Mouse (Mus musculus) spleen, adult 2 months (tissue): ENCODE measurements around the gene Kcnh7. TPM values are rescaled to one million over a fixed set of nuclear protein-coding genes. Genes with fewer than 3 reads are reported as not detected.

Source experiments
- DNase-seq, 2 experiments: peaks; one replicate each; pipeline versions ENCODE4 v3.0.0 to v3.0.0-alpha.2; 2012 to 2021; ENCODE audit warnings: low spot score in 2 of 2, low read depth in 1 of 2
- H3K27ac ChIP-seq: fragments of 200-500 bp; 2 replicates; pipeline ENCODE4 v1.5.1; 2012; ENCODE audit warnings: low read length, inconsistent platforms; ENCODE audit not compliant: insufficient read depth
- H3K27me3 ChIP-seq: fragments of 200-500 bp; 2 replicates; pipeline ENCODE4 v1.6.1; 2012; ENCODE audit warnings: mild to moderate bottlenecking, moderate library complexity, low read length, inconsistent platforms; ENCODE audit not compliant: control insufficient read depth, insufficient read depth
- H3K36me3 ChIP-seq: fragments of 200-500 bp; 2 replicates; pipeline ENCODE4 v1.6.1; 2012; ENCODE audit warnings: mild to moderate bottlenecking, low read length, inconsistent platforms; ENCODE audit not compliant: control insufficient read depth, insufficient read depth
- H3K4me1 ChIP-seq: fragments of 200-500 bp; 2 replicates; pipeline ENCODE4 v1.6.1; 2011; ENCODE audit warnings: inconsistent platforms; ENCODE audit not compliant: control insufficient read depth, insufficient read depth, insufficient read length
- H3K4me3 ChIP-seq: fragments of 200-500 bp; 2 replicates; pipeline ENCODE4 v1.5.1; 2011; ENCODE audit warnings: mild to moderate bottlenecking, inconsistent platforms; ENCODE audit not compliant: insufficient read depth, insufficient read length; ENCODE audit errors: extremely low read depth
- CTCF ChIP-seq: fragments of 200-500 bp; IDR thresholded peaks from 2 replicates; pipeline ENCODE4 v1.5.1; 2011; ENCODE audit warnings: mild to moderate bottlenecking, inconsistent platforms; ENCODE audit not compliant: insufficient read depth, insufficient read length, insufficient replicate concordance; ENCODE audit errors: extremely low read depth
- POLR2A ChIP-seq: fragments of 200-500 bp; IDR thresholded peaks from 2 replicates; pipeline ENCODE4 v1.6.1; 2011; ENCODE audit warnings: low read depth, low read length, inconsistent platforms
- WGBS: fragments of 180-500 bp; shearing (Covaris S2); methylation state at CpG from one replicate; pipeline ENCODE4 v1.1.7; 2018; 5-methylcytosine and 5-hydroxymethylcytosine counted together
- polyA plus RNA-seq: library from polyadenylated mRNA; depleted of rRNA; stranded (reverse); fragments of >200 nt; gene quantifications from 2 replicates; pipeline ENCODE4 v1.2.3, GENCODE M21; 2012

The Kcnh7 gene
- polyA plus RNA-seq, 1 experiment = not detected

- no peak for DNase-seq
- WGBS = 81% methylated on average over 4 of the region's 4 CpGs
- no peak overlapping the region for H3K4me3 ChIP-seq
- no peaks in the 10 kb centered on the region for H3K27me3 ChIP-seq
- no peaks in the 10 kb centered on the region for H3K4me1 ChIP-seq
- no peaks in the 10 kb centered on the region for H3K36me3 ChIP-seq
- TF ChIP-seq POLR2A (no peak), CTCF (no peak)
- H3K27ac ChIP-seq = no peak overlapping the region
Observed at GRCm38 (mm10) chr2:62878763-62879162, 305.3 kb downstream of the Kcnh7 start.

- no peaks in the 10 kb centered on the region for H3K27me3 ChIP-seq
- DNase-seq = no peak
- WGBS = 94% methylated on average over 3 of the region's 3 CpGs
- no peak overlapping the region for H3K4me3 ChIP-seq
- H3K36me3 ChIP-seq = no peaks in the 10 kb centered on the region
- H3K4me1 ChIP-seq = no peaks in the 10 kb centered on the region
- TF ChIP-seq POLR2A (no peak), CTCF (no peak)
- H3K27ac ChIP-seq = no peak overlapping the region
Observed at GRCm38 (mm10) chr2:62855391-62855790, 328.7 kb downstream of the Kcnh7 start.

- Histone ChIP-seq H3K4me3 (no peak overlapping the region), H3K27me3 (no peaks in the 10 kb centered on the region), H3K27ac (no peak overlapping the region), H3K36me3 (no peaks in the 10 kb centered on the region), H3K4me1 (no peaks in the 10 kb centered on the region)
- WGBS = 83% methylated on average over 1 of the region's 1 CpGs
- DNase-seq = no peak
- TF ChIP-seq CTCF (no peak), POLR2A (no peak)
Observed at GRCm38 (mm10) chr2:62842630-62843029, 341.5 kb downstream of the Kcnh7 start.

- 79% methylated on average over 1 of the region's 1 CpGs for WGBS
- DNase-seq = no peak
- no peak overlapping the region for H3K4me3 ChIP-seq
- H3K36me3 ChIP-seq = no peaks in the 10 kb centered on the region
- H3K4me1 ChIP-seq = no peaks in the 10 kb centered on the region
- TF ChIP-seq POLR2A (no peak), CTCF (no peak)
- H3K27me3 ChIP-seq = no peaks in the 10 kb centered on the region
- H3K27ac ChIP-seq = no peak overlapping the region
Observed at GRCm38 (mm10) chr2:62834261-62834660, 349.8 kb downstream of the Kcnh7 start.

- TF ChIP-seq POLR2A (no peak), CTCF (no peak)
- Histone ChIP-seq H3K36me3 (no peaks in the 10 kb centered on the region), H3K27ac (no peak overlapping the region), H3K4me1 (no peaks in the 10 kb centered on the region), H3K4me3 (no peak overlapping the region), H3K27me3 (no peaks in the 10 kb centered on the region)
- WGBS = 83% methylated on average over 2 of the region's 2 CpGs
- DNase-seq = no peak
Observed at GRCm38 (mm10) chr2:62819231-62819630, 364.9 kb downstream of the Kcnh7 start.

GRCm38 (mm10) chr2:62816016-62816415, 368.1 kb downstream of the Kcnh7 start:
- no peaks in the 10 kb centered on the region for H3K4me1 ChIP-seq
- no peak overlapping the region for H3K27ac ChIP-seq
- no peak for DNase-seq
- no peaks in the 10 kb centered on the region for H3K27me3 ChIP-seq
- TF ChIP-seq CTCF (no peak), POLR2A (no peak)
- WGBS = 87% methylated on average over 3 of the region's 3 CpGs
- no peak overlapping the region for H3K4me3 ChIP-seq
- H3K36me3 ChIP-seq = no peaks in the 10 kb centered on the region

- H3K27ac ChIP-seq = no peak overlapping the region
Observed at GRCm38 (mm10) chr2:62808813-62809212, 375.3 kb downstream of the Kcnh7 start.

GRCm38 (mm10) chr2:62807476-62807882, 376.6 kb downstream of the Kcnh7 start:
- no peaks in the 10 kb centered on the region for H3K36me3 ChIP-seq
- H3K27me3 ChIP-seq = no peaks in the 10 kb centered on the region
- no peak overlapping the region for H3K4me3 ChIP-seq
- H3K27ac ChIP-seq = no peak overlapping the region
- WGBS = 70% methylated on average over 3 of the region's 3 CpGs
- DNase-seq = no peak
- no peak for TF ChIP-seq CTCF
- TF ChIP-seq POLR2A = no peak
- H3K4me1 ChIP-seq = no peaks in the 10 kb centered on the region

More at GRCm38 (mm10) chr2:62808813-62809212, 375.3 kb downstream of the Kcnh7 start:
- H3K36me3 ChIP-seq = no peaks in the 10 kb centered on the region
- TF ChIP-seq POLR2A (no peak), CTCF (no peak)
- H3K4me3 ChIP-seq = no peak overlapping the region
- WGBS = 62% methylated on average over 4 of the region's 4 CpGs
- no peaks in the 10 kb centered on the region for H3K4me1 ChIP-seq
- H3K27me3 ChIP-seq = no peaks in the 10 kb centered on the region
- DNase-seq = no peak
